Mouse (Mus musculus): ENCODE results near the gene Dll3. TPM values are rescaled to one million over a fixed set of nuclear protein-coding genes. Genes with fewer than 3 reads are reported as not detected.

Dll3 gene
- polyA plus RNA-seq (2014; fragmentation: Illumina TruSeq; extraction: RNeasy Lipid Tissue Mini Kit (QIAGEN cat#74804); ENCODE audit: low read depth, low replicate concordance), result not detected

DNA sequence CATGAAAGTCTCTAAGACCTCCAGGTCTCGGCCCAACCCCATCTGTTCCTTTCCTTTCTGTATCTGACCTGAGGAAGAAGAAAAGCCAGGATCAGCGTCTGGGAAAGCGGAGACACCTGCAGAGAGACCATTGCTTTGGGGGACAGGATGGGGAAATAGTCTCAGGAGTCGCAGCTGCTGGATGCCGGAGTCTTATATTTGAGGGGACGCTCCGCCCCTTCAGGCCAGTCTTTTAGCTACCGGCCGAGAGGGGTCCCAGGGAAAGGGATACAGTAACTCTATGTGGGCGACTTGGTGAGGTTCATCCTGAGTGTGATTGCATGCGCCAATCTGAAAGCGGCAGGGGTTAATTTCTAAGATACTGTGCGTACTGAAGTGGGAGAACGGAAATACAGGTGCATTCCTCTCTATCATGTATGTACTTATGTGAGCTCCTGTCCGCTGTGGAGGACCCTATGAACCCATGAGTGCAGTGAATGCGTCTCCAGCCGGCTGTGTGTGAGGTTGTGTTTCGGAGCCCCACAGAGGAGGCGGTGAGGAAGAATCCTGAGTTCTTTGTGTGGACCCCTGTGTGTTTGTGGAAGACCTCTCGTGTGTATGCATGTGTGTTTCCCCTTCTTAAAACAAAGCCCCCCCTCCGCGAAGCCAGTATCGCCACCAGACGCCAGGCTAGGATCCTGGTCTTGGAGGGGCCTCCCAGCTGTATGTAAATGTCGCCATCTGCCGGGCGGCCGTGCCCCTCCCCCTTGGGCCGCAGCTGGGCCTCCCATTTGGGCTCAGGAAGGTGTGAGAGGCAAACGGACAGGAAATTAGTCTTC is at the start of gene Dll3:
Dll3 (minus strand) TSS at position 623 of the 818 bp plus-strand sequence.

GRCm38 (mm10) chr7:28350155-28350883 is 48.3 kb upstream of the Dll3 start, which contains the start of gene Rps16:
Gene Rps16, plus strand, starts transcription at chr7:28350652.

GRCm38 (mm10) chr7:28338108-28338998 is 36.3 kb upstream of the Dll3 start, which contains the start of gene Supt5:
Gene Supt5, minus strand, starts transcription at chr7:28338746.

GRCm38 (mm10) chr7:28311926-28312543 is 10.0 kb upstream of the Dll3 start, which contains the start of gene Timm50:
Gene Timm50, minus strand, starts transcription at chr7:28312072.

GRCm38 (mm10) chr7:28290638-28291590 is 11.1 kb downstream of the Dll3 start, which contains the start of gene Selenov:
Gene Selenov, minus strand, starts transcription at chr7:28291186.

GRCm38 (mm10) chr7:28277615-28278278 is 24.3 kb downstream of the Dll3 start, which contains the start of gene Eid2b:
Gene Eid2b, plus strand, starts transcription at chr7:28277739.

DNA sequence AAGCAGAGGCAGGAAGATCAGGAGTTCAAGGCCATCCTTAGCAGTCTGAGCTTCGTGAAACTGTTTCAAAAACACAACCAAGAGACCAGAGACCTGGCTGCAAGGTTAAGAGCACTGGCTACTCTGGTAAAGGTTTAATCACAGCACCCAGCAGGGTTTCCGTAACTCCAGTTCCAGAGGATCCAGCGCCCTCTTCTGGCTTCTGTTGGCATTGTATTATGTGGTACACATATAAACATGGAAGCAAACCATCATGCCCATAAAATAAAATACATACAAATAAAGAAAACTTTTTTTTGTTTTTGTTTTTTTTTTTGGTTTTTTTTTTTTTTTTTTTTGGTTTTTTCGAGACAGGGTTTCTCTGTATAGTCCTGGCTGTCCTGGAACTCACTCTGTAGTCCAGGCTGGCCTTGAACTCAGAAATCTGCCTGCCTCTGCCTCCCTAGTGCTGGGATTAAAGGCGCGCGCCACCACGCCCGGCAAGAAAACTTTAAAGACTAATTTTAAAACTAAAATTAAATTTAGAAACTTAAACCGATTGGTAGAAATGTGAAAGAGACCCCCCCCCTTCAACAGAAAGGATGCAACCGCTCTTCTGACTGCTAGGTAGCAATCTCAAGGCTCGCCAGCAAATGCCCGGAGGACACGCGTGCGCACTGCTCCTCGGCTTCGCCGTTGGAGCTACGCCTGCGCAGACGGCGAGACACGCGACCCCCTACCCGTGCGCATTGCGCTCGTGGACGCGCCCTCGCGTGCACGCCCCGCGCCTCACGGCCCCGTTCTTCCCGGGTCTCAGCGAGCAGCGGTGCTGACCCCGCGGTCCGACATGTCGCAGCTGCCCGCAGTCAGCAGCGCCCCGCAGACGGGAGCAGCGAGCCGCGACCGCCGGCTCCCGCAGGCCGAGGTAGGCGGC is 34.7 kb downstream of the Dll3 start, which contains the start of gene Eid2:
Eid2 (plus strand) TSS at position 753 of the 913 bp plus-strand sequence.

Other genes starting within 250 kb of the Dll3 start
- not detected for gene Fcgbp, start 231.0 kb downstream of the Dll3 start, polyA plus RNA-seq (2014; fragmentation: Illumina TruSeq; extraction: RNeasy Lipid Tissue Mini Kit (QIAGEN cat#74804); ENCODE audit: low read depth, low replicate concordance)
- not detected for gene 9530053A07Rik, start 172.8 kb downstream of the Dll3 start, polyA plus RNA-seq (2014; fragmentation: Illumina TruSeq; extraction: RNeasy Lipid Tissue Mini Kit (QIAGEN cat#74804); ENCODE audit: low read depth, low replicate concordance)
- gene Fbl, start 132.5 kb downstream of the Dll3 start, polyA plus RNA-seq (2014; fragmentation: Illumina TruSeq; extraction: RNeasy Lipid Tissue Mini Kit (QIAGEN cat#74804); ENCODE audit: low read depth, low replicate concordance), result 12.5 TPM
- 0.64 TPM for gene Dyrk1b, start 122.8 kb downstream of the Dll3 start, polyA plus RNA-seq (2014; fragmentation: Illumina TruSeq; extraction: RNeasy Lipid Tissue Mini Kit (QIAGEN cat#74804); ENCODE audit: low read depth, low replicate concordance)
- gene Eid2, start 34.4 kb downstream of the Dll3 start, polyA plus RNA-seq (2014; fragmentation: Illumina TruSeq; extraction: RNeasy Lipid Tissue Mini Kit (QIAGEN cat#74804); ENCODE audit: low read depth, low replicate concordance), result 23.3 TPM
- 17.0 TPM for gene Eid2b, start 24.5 kb downstream of the Dll3 start, polyA plus RNA-seq (2014; fragmentation: Illumina TruSeq; extraction: RNeasy Lipid Tissue Mini Kit (QIAGEN cat#74804); ENCODE audit: low read depth, low replicate concordance)
- gene Selenov, start 11.1 kb downstream of the Dll3 start, polyA plus RNA-seq (2014; fragmentation: Illumina TruSeq; extraction: RNeasy Lipid Tissue Mini Kit (QIAGEN cat#74804); ENCODE audit: low read depth, low replicate concordance), result not detected
- 11.4 TPM for gene Timm50, start 9.8 kb upstream of the Dll3 start, polyA plus RNA-seq (2014; fragmentation: Illumina TruSeq; extraction: RNeasy Lipid Tissue Mini Kit (QIAGEN cat#74804); ENCODE audit: low read depth, low replicate concordance)
- gene Supt5, start 36.5 kb upstream of the Dll3 start, polyA plus RNA-seq (2014; fragmentation: Illumina TruSeq; extraction: RNeasy Lipid Tissue Mini Kit (QIAGEN cat#74804); ENCODE audit: low read depth, low replicate concordance), result 52.4 TPM
- 162 TPM for gene Rps16, start 48.4 kb upstream of the Dll3 start, polyA plus RNA-seq (2014; fragmentation: Illumina TruSeq; extraction: RNeasy Lipid Tissue Mini Kit (QIAGEN cat#74804); ENCODE audit: low read depth, low replicate concordance)
- gene Plekhg2, start 70.4 kb upstream of the Dll3 start, polyA plus RNA-seq (2014; fragmentation: Illumina TruSeq; extraction: RNeasy Lipid Tissue Mini Kit (QIAGEN cat#74804); ENCODE audit: low read depth, low replicate concordance), result 2.1 TPM
- 16.1 TPM for gene Zfp36, start 78.0 kb upstream of the Dll3 start, polyA plus RNA-seq (2014; fragmentation: Illumina TruSeq; extraction: RNeasy Lipid Tissue Mini Kit (QIAGEN cat#74804); ENCODE audit: low read depth, low replicate concordance)
- 2.2 TPM for gene Med29, start 90.5 kb upstream of the Dll3 start, polyA plus RNA-seq (2014; fragmentation: Illumina TruSeq; extraction: RNeasy Lipid Tissue Mini Kit (QIAGEN cat#74804); ENCODE audit: low read depth, low replicate concordance)
- gene Paf1, start 90.7 kb upstream of the Dll3 start, polyA plus RNA-seq (2014; fragmentation: Illumina TruSeq; extraction: RNeasy Lipid Tissue Mini Kit (QIAGEN cat#74804); ENCODE audit: low read depth, low replicate concordance), result 67.0 TPM
- gene Gmfg, start 135.2 kb upstream of the Dll3 start, polyA plus RNA-seq (2014; fragmentation: Illumina TruSeq; extraction: RNeasy Lipid Tissue Mini Kit (QIAGEN cat#74804); ENCODE audit: low read depth, low replicate concordance), result 7.7 TPM
- gene Lrfn1, start 149.7 kb upstream of the Dll3 start, polyA plus RNA-seq (2014; fragmentation: Illumina TruSeq; extraction: RNeasy Lipid Tissue Mini Kit (QIAGEN cat#74804); ENCODE audit: low read depth, low replicate concordance), result 0.58 TPM
- gene Ifnl2, start 208.2 kb upstream of the Dll3 start, polyA plus RNA-seq (2014; fragmentation: Illumina TruSeq; extraction: RNeasy Lipid Tissue Mini Kit (QIAGEN cat#74804); ENCODE audit: low read depth, low replicate concordance), result not detected
- not detected for gene Ifnl3, start 220.6 kb upstream of the Dll3 start, polyA plus RNA-seq (2014; fragmentation: Illumina TruSeq; extraction: RNeasy Lipid Tissue Mini Kit (QIAGEN cat#74804); ENCODE audit: low read depth, low replicate concordance)
- gene Sycn, start 238.6 kb upstream of the Dll3 start, polyA plus RNA-seq (2014; fragmentation: Illumina TruSeq; extraction: RNeasy Lipid Tissue Mini Kit (QIAGEN cat#74804); ENCODE audit: low read depth, low replicate concordance), result not detected
- not detected for gene Nccrp1, start 245.0 kb upstream of the Dll3 start, polyA plus RNA-seq (2014; fragmentation: Illumina TruSeq; extraction: RNeasy Lipid Tissue Mini Kit (QIAGEN cat#74804); ENCODE audit: low read depth, low replicate concordance)